Mouse (Mus musculus) thymus, postnatal 25 days (tissue): ENCODE results near the gene Mylk.
A peak's percentile ranks its signal among the peaks of the same experiment; 100 is the strongest.

Source experiments
- DNase-seq: peaks from one replicate; pipeline ENCODE4 v3.0.0; 2022

Gene Mylk

GRCm38 (mm10) chr16:34993694-34994330 lies 248.8 kb downstream of the Mylk start:
- DNase-seq, result no peak

GRCm38 (mm10) chr16:34994641-34995141 lies 249.7 kb downstream of the Mylk start:
- no peak for DNase-seq

- DNase-seq, result no peak
Measured at GRCm38 (mm10) chr16:34996133-34996532, 251.1 kb downstream of the Mylk start.

GRCm38 (mm10) chr16:34997052-34997451 lies 252.0 kb downstream of the Mylk start:
- DNase-seq, result no peak

GRCm38 (mm10) chr16:34997576-34997975 lies 252.6 kb downstream of the Mylk start:
- DNase-seq, result no peak

GRCm38 (mm10) chr16:34999016-34999415 lies 254.0 kb downstream of the Mylk start:
- DNase-seq, result no peak

- no peak for DNase-seq
Measured at GRCm38 (mm10) chr16:34999986-35000385, 255.0 kb downstream of the Mylk start.

- no peak for DNase-seq
Measured at GRCm38 (mm10) chr16:35000923-35001560, 256.0 kb downstream of the Mylk start.

- no peak for DNase-seq
Measured at GRCm38 (mm10) chr16:35004356-35004755, 259.3 kb downstream of the Mylk start.

- no peak for DNase-seq
Measured at GRCm38 (mm10) chr16:35004756-35005155, 259.7 kb downstream of the Mylk start.

- DNase-seq, result no peak
Measured at GRCm38 (mm10) chr16:35006251-35006650, 261.2 kb downstream of the Mylk start.

- DNase-seq, result no peak
Measured at GRCm38 (mm10) chr16:35007361-35007760, 262.4 kb downstream of the Mylk start.

GRCm38 (mm10) chr16:35008447-35008846 lies 263.4 kb downstream of the Mylk start:
- no peak for DNase-seq

GRCm38 (mm10) chr16:35013501-35013900 lies 268.5 kb downstream of the Mylk start:
- DNase-seq, result no peak

- no peak for DNase-seq
Measured at GRCm38 (mm10) chr16:35016491-35016890, 271.5 kb downstream of the Mylk start.

GRCm38 (mm10) chr16:35018470-35018974 lies 273.5 kb downstream of the Mylk start:
- no peak for DNase-seq

GRCm38 (mm10) chr16:35021903-35022241 lies 276.9 kb downstream of the Mylk start:
- DNase-seq, result no peak

- peak; percentile 95 for DNase-seq
Measured at GRCm38 (mm10) chr16:35022242-35023137, 277.5 kb downstream of the Mylk start, which contains the start of gene Hacd2. Gene Hacd2, plus strand, starts transcription at chr16:35022428.

- no peak for DNase-seq
Measured at GRCm38 (mm10) chr16:35023138-35023735, 278.2 kb downstream of the Mylk start.

GRCm38 (mm10) chr16:35024300-35024699 lies 279.3 kb downstream of the Mylk start:
- peak; percentile 14 for DNase-seq

- DNase-seq, result no peak
Measured at GRCm38 (mm10) chr16:35025347-35025746, 280.3 kb downstream of the Mylk start.

GRCm38 (mm10) chr16:35033241-35033640 lies 288.2 kb downstream of the Mylk start:
- DNase-seq, result no peak
